Mouse (Mus musculus) kidney, embryonic 15.5 days (tissue): ENCODE results near the gene Gnb2. TPM values are rescaled to one million over a fixed set of nuclear protein-coding genes. Genes with fewer than 3 reads are reported as not detected.

Experiments
- ATAC-seq: fragments of 200-750 bp; cut with Nextera tagmentation; replicated peaks from 2 replicates; pipeline ENCODE4 v1.8.0; 2017; ENCODE audit warnings: moderate TSS enrichment; ENCODE audit not compliant: low FRiP score
- H3K27ac ChIP-seq: fragments of 300-500 bp; sonication (generic); 2 replicates; pipeline ENCODE4 v1.5.1; 2015; ENCODE audit warnings: mild to moderate bottlenecking, inconsistent platforms
- H3K27me3 ChIP-seq: fragments of 300-500 bp; sonication (generic); 2 replicates; pipeline ENCODE4 v1.6.1; 2015; ENCODE audit warnings: inconsistent platforms
- H3K36me3 ChIP-seq: fragments of 300-500 bp; sonication (generic); 2 replicates; pipeline ENCODE4 v1.6.1; 2015; ENCODE audit warnings: inconsistent platforms
- H3K4me1 ChIP-seq: fragments of 300-500 bp; sonication (generic); 2 replicates; pipeline ENCODE4 v1.6.1; 2015; ENCODE audit warnings: inconsistent platforms
- H3K4me2 ChIP-seq: fragments of 300-500 bp; sonication (generic); 2 replicates; pipeline ENCODE4 v1.6.1; 2015; ENCODE audit warnings: moderate library complexity, mild to moderate bottlenecking, inconsistent platforms
- H3K4me3 ChIP-seq: fragments of 300-500 bp; sonication (generic); replicated peaks from 2 replicates; pipeline ENCODE4 v1.5.1; 2015; ENCODE audit warnings: mild to moderate bottlenecking, inconsistent platforms
- H3K9ac ChIP-seq: fragments of 300-500 bp; sonication (generic); 2 replicates; pipeline ENCODE4 v1.6.1; 2015; ENCODE audit warnings: mild to moderate bottlenecking, inconsistent platforms
- H3K9me3 ChIP-seq: fragments of 300-500 bp; sonication (generic); replicated peaks from 2 replicates; pipeline ENCODE4 v1.6.1; 2016; ENCODE audit warnings: inconsistent platforms
- WGBS: fragments of 180-500 bp; shearing (Covaris S2); methylation state at CpG from one replicate; pipeline ENCODE4 v1.1.7; 2015; ENCODE audit warnings: mixed read lengths; 5-methylcytosine and 5-hydroxymethylcytosine counted together
- polyA plus RNA-seq: library from polyadenylated mRNA; unstranded; fragments of >200 nt; fragmentation: Nextera tagmentation; extraction: Ambion mirVana; gene quantifications from 2 replicates; pipeline ENCODE4 v1.2.1, GENCODE M21; 2015

Gene Gnb2
- polyA plus RNA-seq, 1 experiment from 2014 or later: 337 TPM

- Histone ChIP-seq H3K27me3 (no peaks in the 10 kb centered on the region), H3K27ac (no peak overlapping the region), H3K4me3 (no peak overlapping the region), H3K36me3 (no peaks in the 10 kb centered on the region), H3K9me3 (no peaks in the 10 kb centered on the region), H3K4me1 (peaks cover 4% of the 10 kb centered on the region), H3K4me2 (no peak overlapping the region), H3K9ac (no peak overlapping the region)
- 64% methylated on average over 4 of the region's 4 CpGs for WGBS
- no peak for ATAC-seq
Observed at GRCm38 (mm10) chr5:137537461-137537860, 4.2 kb upstream of the Gnb2 start.

DNA sequence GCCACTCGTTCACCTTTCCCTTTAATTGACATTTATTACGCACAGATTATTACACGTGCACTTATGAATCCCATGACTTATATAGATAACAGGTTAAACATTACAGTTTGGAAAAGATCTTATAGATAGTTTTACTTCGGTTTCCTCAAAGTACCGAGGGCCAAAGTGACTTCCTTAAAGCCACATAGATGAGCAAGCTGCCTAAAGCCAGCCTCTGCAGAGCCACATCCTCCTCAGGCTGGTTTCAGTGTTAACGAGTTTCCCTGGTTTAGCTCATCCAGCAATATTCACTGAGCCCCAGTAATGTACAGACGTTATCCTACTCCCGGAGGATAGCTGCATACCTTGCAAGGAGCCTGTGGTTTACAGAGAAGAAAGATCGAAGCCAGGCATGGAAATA, 2.0 kb upstream of the Gnb2 start:
- Histone ChIP-seq H3K9me3 (no peaks in the 10 kb centered on the region), H3K9ac (no peak overlapping the region), H3K4me1 (peaks cover 14% of the 10 kb centered on the region), H3K27me3 (no peaks in the 10 kb centered on the region), H3K36me3 (peaks cover 1% of the 10 kb centered on the region; the same call in 1 of the 2 replicates), H3K4me2 (no peak overlapping the region), H3K27ac (no peak overlapping the region), H3K4me3 (no peak overlapping the region)
- no peak for ATAC-seq
- WGBS: 77% methylated on average over 9 of the region's 9 CpGs

DNA sequence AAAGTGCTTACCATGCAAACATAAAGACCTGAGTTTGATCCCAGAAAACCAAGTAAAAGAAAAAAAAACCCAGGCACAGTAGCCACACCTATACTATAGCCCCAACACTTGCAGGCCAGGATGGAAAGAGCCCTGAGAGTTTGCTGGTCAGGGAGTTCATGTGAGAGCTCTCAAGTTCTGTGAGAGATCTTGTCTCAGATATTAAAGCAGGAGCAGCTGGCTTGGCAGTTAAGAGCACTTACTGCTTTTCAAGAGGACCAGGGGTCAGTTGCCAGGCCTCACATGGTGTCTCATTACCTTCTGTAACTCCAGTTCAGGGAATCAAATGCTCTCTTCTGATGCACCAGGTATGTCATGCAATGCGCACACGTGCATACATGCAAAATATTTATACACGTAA, 1.5 kb upstream of the Gnb2 start:
- Histone ChIP-seq H3K9ac (no peak overlapping the region), H3K27ac (no peak overlapping the region), H3K4me1 (peaks cover 20% of the 10 kb centered on the region), H3K4me3 (no peak overlapping the region), H3K4me2 (no peak overlapping the region), H3K36me3 (peaks cover 7% of the 10 kb centered on the region), H3K27me3 (no peaks in the 10 kb centered on the region), H3K9me3 (no peaks in the 10 kb centered on the region)
- no peak for ATAC-seq
- WGBS: 90% methylated on average over 3 of the region's 3 CpGs

GRCm38 (mm10) chr5:137532808-137533116, 548 bp downstream of the Gnb2 start:
- H3K27me3 ChIP-seq: no peaks in the 10 kb centered on the region
- peak overlapping the region; percentile 94 for H3K4me2 ChIP-seq
- H3K4me3 ChIP-seq: peak overlapping the region; percentile 87
- H3K36me3 ChIP-seq: peaks cover 27% of the 10 kb centered on the region
- H3K9ac ChIP-seq: peak overlapping the region; percentile 87
- 1% methylated on average over 10 of the region's 12 CpGs for WGBS
- H3K27ac ChIP-seq: peak overlapping the region; percentile 96
- H3K9me3 ChIP-seq: no peaks in the 10 kb centered on the region
- H3K4me1 ChIP-seq: peaks cover 29% of the 10 kb centered on the region
- peak; percentile 14; the same call in 1 of the 2 replicates for ATAC-seq

DNA sequence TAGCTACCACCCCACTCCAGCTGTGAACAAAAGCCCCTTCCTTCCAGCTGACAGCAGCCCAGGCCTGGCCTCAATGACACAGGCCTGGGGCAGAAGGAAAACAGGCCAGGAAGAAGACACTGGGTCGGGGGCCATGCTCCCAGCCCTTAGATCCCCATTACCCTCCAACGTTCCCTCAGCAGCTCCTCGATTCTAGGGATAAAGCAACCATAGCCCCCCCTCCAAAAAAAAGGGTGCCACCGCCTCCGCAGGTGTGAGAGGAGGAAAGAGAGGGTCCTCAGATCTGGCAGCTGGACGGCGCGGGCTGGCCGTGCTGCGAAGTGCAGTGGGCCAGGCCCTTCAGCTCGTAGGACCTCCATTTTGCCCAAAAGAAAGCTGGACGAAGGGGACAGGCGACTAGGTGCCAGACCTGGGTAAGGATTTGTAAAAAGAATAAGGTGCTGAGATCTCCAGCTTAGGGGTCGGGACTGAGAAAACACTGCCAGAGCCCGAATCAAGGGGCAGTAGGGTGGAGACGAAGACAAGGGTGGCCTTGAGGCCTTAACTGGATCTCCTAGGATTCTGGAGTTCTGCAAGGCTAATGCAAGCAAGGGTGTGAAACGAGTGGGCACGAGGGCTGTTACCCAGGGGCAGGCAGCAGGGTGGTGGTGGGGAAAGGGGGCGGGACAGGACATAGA, 1.0 kb downstream of the Gnb2 start:
- Histone ChIP-seq H3K36me3 (peaks cover 32% of the 10 kb centered on the region), H3K27me3 (no peaks in the 10 kb centered on the region), H3K4me1 (peaks cover 32% of the 10 kb centered on the region), H3K4me3 (peak overlapping the region; percentile 87), H3K4me2 (peak overlapping the region; percentile 94), H3K27ac (peak overlapping the region; percentile 96), H3K9me3 (no peaks in the 10 kb centered on the region), H3K9ac (peak overlapping the region; percentile 87)
- ATAC-seq: 0 out of 2 replicates have a peak, but pooled peaks have one; percentile 0
- WGBS: 0% methylated on average over 19 of the region's 19 CpGs

- peak; percentile 11 for ATAC-seq
- peaks cover 33% of the 10 kb centered on the region for H3K4me1 ChIP-seq
- peak overlapping the region; percentile 87 for H3K4me3 ChIP-seq
- H3K27ac ChIP-seq: peak overlapping the region; percentile 96
- no peaks in the 10 kb centered on the region for H3K9me3 ChIP-seq
- peaks cover 38% of the 10 kb centered on the region for H3K36me3 ChIP-seq
- H3K4me2 ChIP-seq: peak overlapping the region; percentile 94
- H3K9ac ChIP-seq: peak overlapping the region; percentile 87
- under 1% methylated on average over 48 of the region's 51 CpGs for WGBS
- no peaks in the 10 kb centered on the region for H3K27me3 ChIP-seq
Observed at GRCm38 (mm10) chr5:137531414-137532130, 1.7 kb downstream of the Gnb2 start.

DNA sequence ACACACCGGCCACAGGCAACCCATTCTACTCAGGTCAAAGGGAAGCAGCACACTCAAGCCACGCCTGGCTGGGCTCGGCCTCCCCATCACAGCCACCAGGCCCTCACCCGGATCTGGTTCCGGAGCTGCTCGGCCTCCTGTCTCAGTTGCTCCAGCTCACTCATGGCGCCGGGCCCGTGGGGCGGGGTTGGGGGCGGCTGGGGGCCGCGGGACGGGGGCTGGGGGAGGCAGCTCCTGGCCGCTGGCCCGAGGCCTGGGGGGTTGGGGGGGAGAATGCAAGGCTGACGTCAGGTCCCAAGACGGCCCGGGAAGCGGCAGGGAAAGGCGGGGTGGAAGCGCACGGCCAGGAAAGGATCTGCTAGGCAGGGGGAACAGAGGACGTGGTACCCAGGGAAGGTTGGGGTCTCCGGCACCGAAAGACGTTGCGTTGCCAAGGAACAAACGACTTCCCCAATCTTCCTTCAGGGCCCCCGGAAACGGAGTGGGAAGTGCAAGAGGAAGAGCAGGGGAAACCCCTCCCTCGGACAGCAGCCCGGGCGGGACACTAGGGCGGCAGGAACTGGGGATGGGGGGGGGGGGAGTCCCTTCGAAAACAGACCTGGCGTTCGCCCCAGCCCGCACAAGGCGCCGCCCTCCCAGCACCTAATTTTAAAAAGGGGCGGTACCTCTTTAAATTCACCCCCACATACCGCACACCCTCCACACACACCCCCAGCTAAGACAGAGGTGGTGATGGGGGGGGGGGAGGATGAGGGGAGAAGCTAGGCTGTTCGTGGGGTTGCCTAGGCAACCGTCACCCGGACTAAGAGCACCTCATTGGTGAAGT, 2.5 kb downstream of the Gnb2 start:
- under 1% methylated on average over 43 of the region's 46 CpGs for WGBS
- H3K4me3 ChIP-seq: peak overlapping the region; percentile 87

DNA sequence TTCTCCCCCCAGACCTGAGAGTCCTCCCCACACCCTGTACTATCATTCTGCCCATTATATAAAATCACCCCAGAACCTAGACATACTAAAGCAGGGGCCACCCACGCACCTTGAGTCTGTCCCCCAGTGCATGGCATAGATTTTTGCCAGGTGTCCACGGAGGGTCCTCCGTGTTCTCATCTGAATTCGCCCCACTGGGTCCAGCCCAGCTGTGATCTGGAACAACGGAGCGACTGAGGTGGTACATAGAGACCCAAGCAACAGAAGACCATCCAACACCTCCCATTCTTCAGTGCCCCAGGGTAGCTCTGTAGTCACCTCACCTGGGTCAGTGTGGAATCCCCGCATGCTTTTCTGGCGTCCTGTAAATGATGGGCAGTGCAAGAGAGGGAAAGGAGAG, 3.2 kb downstream of the Gnb2 start:
- Histone ChIP-seq H3K4me3 (peak overlapping the region; percentile 87), H3K27ac (peak overlapping the region; percentile 96), H3K36me3 (peaks cover 52% of the 10 kb centered on the region), H3K9me3 (no peaks in the 10 kb centered on the region), H3K27me3 (no peaks in the 10 kb centered on the region), H3K4me2 (peak overlapping the region; percentile 94), H3K4me1 (peaks cover 39% of the 10 kb centered on the region), H3K9ac (peak overlapping the region; percentile 87)
- ATAC-seq: no peak
- 68% methylated on average over 8 of the region's 8 CpGs for WGBS

More for the DNA sequence above, 2.5 kb downstream of the Gnb2 start:
- Histone ChIP-seq H3K9ac (peak overlapping the region; percentile 87), H3K4me2 (peak overlapping the region; percentile 94), H3K4me1 (peaks cover 39% of the 10 kb centered on the region), H3K27me3 (no peaks in the 10 kb centered on the region), H3K9me3 (no peaks in the 10 kb centered on the region), H3K36me3 (peaks cover 45% of the 10 kb centered on the region), H3K27ac (peak overlapping the region; percentile 96)
- ATAC-seq: peak; percentile 23

GRCm38 (mm10) chr5:137529221-137529995, 3.9 kb downstream of the Gnb2 start:
- H3K4me1 ChIP-seq: peaks cover 39% of the 10 kb centered on the region
- H3K9me3 ChIP-seq: no peaks in the 10 kb centered on the region
- 70% methylated on average over 15 of the region's 15 CpGs for WGBS
- ATAC-seq: no peak
- H3K27me3 ChIP-seq: no peaks in the 10 kb centered on the region
- H3K9ac ChIP-seq: no peak overlapping the region
- peak overlapping the region; percentile 96; the same call in 1 of the 2 replicates for H3K27ac ChIP-seq
- H3K36me3 ChIP-seq: peaks cover 59% of the 10 kb centered on the region
- H3K4me3 ChIP-seq: peak overlapping the region; percentile 87; the same call in 1 of the 2 replicates
- H3K4me2 ChIP-seq: no peak overlapping the region

- WGBS: 76% methylated on average over 22 of the region's 22 CpGs
- Histone ChIP-seq H3K27ac (no peak overlapping the region), H3K4me2 (no peak overlapping the region), H3K9me3 (no peaks in the 10 kb centered on the region), H3K4me1 (peaks cover 36% of the 10 kb centered on the region), H3K9ac (no peak overlapping the region), H3K4me3 (no peak overlapping the region), H3K36me3 (peaks cover 69% of the 10 kb centered on the region), H3K27me3 (no peaks in the 10 kb centered on the region)
- no peak for ATAC-seq
Observed at GRCm38 (mm10) chr5:137528247-137528968, 4.9 kb downstream of the Gnb2 start.

- 53% methylated on average over 1 of the region's 1 CpGs for WGBS
- Histone ChIP-seq H3K9ac (no peak overlapping the region), H3K4me3 (no peak overlapping the region), H3K27me3 (no peaks in the 10 kb centered on the region), H3K9me3 (no peaks in the 10 kb centered on the region), H3K27ac (no peak overlapping the region), H3K4me2 (no peak overlapping the region), H3K4me1 (peaks cover 36% of the 10 kb centered on the region), H3K36me3 (peaks cover 78% of the 10 kb centered on the region)
- no peak for ATAC-seq
Observed at GRCm38 (mm10) chr5:137527413-137527812, 5.9 kb downstream of the Gnb2 start.
